Mouse (Mus musculus) spleen, adult 18-20 months (tissue): ENCODE results near the gene Ceacam2.
"Not testable (repeated sequence)": the region's sequence is repeated elsewhere in the genome, so short reads cannot be mapped to it uniquely, and the experiment has no call there.

Source experiments
- DNase-seq, 2 experiments: peaks; one replicate each; pipeline ENCODE4 v3.0.0; 2022; ENCODE audit warnings: mixed read lengths in 2 of 2

Gene Ceacam2

DNA sequence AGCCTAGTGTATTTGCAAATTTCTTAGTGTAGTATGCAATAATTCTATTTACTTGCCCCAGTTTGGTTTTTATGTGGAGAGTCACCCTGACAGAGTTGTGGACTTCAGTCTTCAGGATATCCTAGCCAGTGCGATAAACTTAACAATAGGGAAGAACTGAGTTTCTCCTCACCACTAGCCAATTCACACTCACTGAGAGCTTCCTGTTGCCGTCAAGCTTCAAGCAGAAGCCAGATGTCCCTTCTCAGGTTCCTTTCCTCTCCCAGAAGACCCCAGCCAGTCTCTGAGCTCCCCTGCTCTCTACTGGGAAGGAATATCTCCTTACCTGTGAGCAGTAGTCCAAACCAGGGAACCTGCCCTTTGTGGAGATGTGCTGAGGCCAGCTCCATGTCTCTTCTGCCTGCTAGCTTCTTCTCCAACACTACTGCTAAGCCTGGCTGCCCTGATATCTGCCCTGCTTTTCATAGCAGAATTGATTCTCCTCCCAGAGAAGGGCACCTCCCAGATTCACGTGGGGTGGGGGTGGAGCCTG lies at the start of gene Ceacam2:
Gene Ceacam2 (minus strand): TSS at position 482 of the 532 bp plus-strand sequence.
- peak in 1 of 2 experiments; percentile 17 for DNase-seq

GRCm38 (mm10) chr7:25585351-25586204 lies 45.9 kb upstream of the Ceacam2 start:
- DNase-seq = no peak

DNA sequence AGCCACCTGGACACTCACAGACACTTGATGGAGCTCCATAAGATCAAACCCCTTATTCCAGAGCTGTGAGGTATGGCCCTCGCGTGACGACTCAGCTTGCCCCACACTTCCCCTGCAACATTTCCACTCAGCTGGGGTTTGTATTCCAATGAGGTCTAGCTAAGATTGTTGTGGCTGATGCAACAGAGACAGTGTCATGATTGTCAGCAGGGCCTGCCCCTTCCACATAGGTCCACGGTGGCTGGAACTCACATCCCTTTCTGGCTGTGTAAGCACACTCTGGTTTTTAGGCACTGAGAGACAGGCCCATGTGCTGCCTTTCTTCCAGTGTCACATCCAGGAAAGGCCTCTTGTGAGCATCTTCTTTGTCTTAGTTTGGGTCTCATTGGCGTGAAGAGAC lies 45.0 kb upstream of the Ceacam2 start:
- DNase-seq = no peak

DNA sequence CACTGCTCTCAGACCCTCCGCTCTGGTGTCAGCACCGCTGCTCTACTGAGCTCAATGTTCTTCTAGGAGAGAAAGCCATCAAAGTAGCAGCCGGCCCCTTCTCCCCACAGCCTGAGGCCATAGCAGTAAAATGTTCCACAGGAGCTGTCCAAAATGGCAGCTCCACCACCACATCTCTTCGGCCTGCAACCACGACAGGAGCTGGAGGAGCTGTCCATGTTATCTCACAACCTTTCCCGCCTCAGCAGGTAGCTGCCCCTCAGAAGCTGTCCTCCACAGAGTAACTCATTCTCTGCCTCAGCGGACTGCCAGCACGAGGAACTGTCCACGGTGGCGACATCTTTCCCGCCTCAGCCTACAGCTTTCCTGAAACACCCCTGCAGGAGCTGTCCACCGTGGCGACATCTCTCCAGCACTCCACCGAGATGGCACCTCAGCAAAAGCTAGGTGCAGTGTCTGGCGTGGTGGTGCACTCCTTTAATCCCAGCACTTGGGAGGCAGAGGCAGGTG lies 42.7 kb upstream of the Ceacam2 start:
- DNase-seq = no peak

DNA sequence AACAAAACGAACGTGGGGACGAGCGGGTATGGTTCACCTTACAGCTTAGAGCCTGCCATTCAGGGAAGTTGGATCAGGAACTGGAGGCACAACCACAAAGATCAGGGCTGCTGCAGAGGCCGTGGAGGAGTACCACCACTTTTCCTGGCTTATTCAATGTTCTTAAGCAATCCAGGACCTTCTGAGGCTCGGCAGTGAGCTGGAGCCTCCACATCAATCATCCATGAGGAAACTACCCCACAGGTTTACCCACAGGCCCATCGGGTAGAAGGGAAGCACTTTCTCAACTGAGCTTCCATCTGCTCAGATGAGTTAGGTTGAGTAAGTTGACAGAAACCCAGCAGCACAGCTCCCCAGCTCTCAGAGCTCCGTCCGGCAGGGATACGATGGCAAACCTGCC lies 39.8 kb upstream of the Ceacam2 start:
- DNase-seq = no peak

- DNase-seq = peak; percentile 67 to 75
Measured at GRCm38 (mm10) chr7:25576793-25577437, 37.3 kb upstream of the Ceacam2 start.

DNA sequence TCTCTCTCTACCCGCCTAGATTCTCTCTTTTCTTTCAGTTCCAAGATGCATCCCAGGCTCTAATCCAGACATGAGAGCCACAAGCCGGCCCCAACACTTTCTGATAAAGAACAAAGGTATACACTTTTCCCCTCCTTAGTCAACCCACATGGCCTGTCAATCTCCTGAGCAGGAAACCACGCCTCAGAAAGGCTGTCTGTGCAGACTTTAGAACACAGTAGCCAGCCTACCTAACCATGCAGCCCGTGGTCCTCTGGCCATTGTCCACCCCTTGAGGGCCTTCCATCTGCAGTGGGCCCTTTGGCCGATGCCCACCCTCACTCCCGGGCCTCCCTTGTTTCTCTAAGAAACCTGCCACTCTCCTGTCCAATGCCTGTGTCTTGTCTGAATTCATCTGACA lies 36.7 kb upstream of the Ceacam2 start:
- DNase-seq = peak in 1 of 2 experiments; percentile 35

- DNase-seq = no peak
Measured at GRCm38 (mm10) chr7:25575870-25576269, 36.2 kb upstream of the Ceacam2 start.

GRCm38 (mm10) chr7:25575105-25575504 lies 35.4 kb upstream of the Ceacam2 start:
- no peak for DNase-seq

- DNase-seq = not testable (repeated sequence)
Measured at GRCm38 (mm10) chr7:25573806-25574205, 34.1 kb upstream of the Ceacam2 start.

- no peak for DNase-seq
Measured at GRCm38 (mm10) chr7:25568721-25569120, 29.1 kb upstream of the Ceacam2 start.

GRCm38 (mm10) chr7:25541464-25541863 lies 1.8 kb upstream of the Ceacam2 start:
- peak in 1 of 2 experiments; percentile 21 for DNase-seq

DNA sequence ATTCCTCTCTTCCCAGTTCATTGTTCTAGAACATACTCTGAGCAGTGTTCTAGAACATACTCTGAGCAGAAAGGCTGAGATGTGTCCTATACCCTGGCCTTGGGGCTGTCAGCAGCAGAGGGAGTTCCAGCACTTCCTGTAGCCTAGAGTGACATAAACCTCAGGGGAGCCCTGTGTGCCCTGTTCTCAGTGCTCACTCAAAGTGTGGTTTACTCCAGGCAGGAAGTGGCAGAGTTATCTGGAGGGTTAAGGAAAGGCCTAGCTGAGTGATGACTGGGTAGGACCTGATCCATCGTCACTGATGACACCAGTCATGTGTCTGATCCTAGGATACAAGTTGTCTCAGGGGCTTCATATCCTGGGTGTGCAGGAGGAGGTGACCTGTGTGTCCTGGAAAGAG lies 297 bp upstream of the Ceacam2 start:
- peak in 1 of 2 experiments; percentile 16 for DNase-seq

- DNase-seq = no peak
Measured at GRCm38 (mm10) chr7:25530837-25531236, 8.8 kb downstream of the Ceacam2 start.

- DNase-seq = not testable (repeated sequence)
Measured at GRCm38 (mm10) chr7:25516070-25516777, 23.4 kb downstream of the Ceacam2 start.

DNA sequence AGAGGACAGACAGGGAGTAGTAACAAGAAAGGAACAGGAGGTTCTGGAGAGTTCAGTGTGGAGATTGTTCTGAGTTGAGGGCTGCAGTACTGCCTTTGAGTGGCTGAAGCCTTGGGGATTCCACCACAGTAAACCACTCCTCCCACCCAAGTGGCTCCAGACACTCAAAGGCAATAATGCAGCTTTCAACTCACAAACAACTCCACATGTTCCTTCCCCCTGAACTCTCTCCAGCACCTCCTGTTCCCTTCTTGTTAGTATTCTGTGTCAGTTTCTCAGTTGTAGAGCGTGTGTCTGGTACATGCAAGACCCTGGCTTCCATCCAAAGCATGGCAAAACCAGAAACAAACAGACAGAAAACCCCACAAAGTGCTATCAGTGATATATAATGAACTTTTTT lies 24.0 kb downstream of the Ceacam2 start:
- not testable (repeated sequence) for DNase-seq

DNA sequence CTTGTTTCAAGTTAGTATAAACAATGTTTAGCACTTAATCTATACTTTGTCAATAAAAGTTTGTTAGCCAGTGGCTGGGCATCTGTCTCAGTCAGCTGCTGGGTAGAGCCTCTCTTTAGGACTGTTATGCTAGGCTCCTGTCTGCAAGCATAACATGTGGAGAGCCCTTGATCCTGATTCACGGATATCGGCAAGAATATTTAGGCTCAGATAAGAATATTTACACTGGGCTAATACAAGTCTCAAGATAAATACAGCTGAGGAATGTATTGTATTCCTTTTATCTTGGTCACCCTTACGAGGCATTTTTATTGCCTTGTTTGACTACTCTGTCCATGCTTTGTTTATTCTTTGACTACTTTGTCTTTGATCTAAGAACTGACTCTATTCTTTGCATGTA lies 29.7 kb downstream of the Ceacam2 start:
- no peak for DNase-seq

- no peak for DNase-seq
Measured at GRCm38 (mm10) chr7:25494649-25495048, 45.0 kb downstream of the Ceacam2 start.

GRCm38 (mm10) chr7:25490698-25491097 lies 49.0 kb downstream of the Ceacam2 start:
- DNase-seq = not testable (repeated sequence)

- not testable (repeated sequence) for DNase-seq
Measured at GRCm38 (mm10) chr7:25489382-25489781, 50.3 kb downstream of the Ceacam2 start.

GRCm38 (mm10) chr7:25486186-25486585 lies 53.5 kb downstream of the Ceacam2 start:
- peak; percentile 36 to 55 for DNase-seq

GRCm38 (mm10) chr7:25485061-25485460 lies 54.6 kb downstream of the Ceacam2 start:
- no peak for DNase-seq
